Mouse (Mus musculus) midbrain, embryonic 12.5 days (tissue): ENCODE data around the gene Guca2a. TPM values are rescaled to one million over a fixed set of nuclear protein-coding genes. Genes with fewer than 3 reads are reported as not detected.

Source experiments
- ATAC-seq: fragments of 200-750 bp; cut with Nextera tagmentation; 2 replicates; pipeline ENCODE4 v1.8.0; 2017; ENCODE audit warnings: low read depth, moderate TSS enrichment, moderate library complexity; ENCODE audit not compliant: low FRiP score
- H3K27ac ChIP-seq: fragments of 300-500 bp; sonication (generic); replicated peaks from 2 replicates; pipeline ENCODE4 v1.5.1; 2016; ENCODE audit warnings: mild to moderate bottlenecking
- H3K27me3 ChIP-seq: fragments of 300-500 bp; sonication (generic); 2 replicates; pipeline ENCODE4 v1.6.1; 2016; ENCODE audit warnings: mild to moderate bottlenecking
- H3K36me3 ChIP-seq: fragments of 300-500 bp; sonication (generic); 2 replicates; pipeline ENCODE4 v1.6.1; 2016
- H3K4me1 ChIP-seq: fragments of 300-500 bp; sonication (generic); 2 replicates; pipeline ENCODE4 v1.6.1; 2016
- H3K4me2 ChIP-seq: fragments of 300-500 bp; sonication (generic); replicated peaks from 2 replicates; pipeline ENCODE4 v1.6.1; 2016; ENCODE audit warnings: mild to moderate bottlenecking, moderate library complexity
- H3K4me3 ChIP-seq: fragments of 300-500 bp; sonication (generic); 2 replicates; pipeline ENCODE4 v1.5.1; 2016; ENCODE audit warnings: mild to moderate bottlenecking
- H3K9ac ChIP-seq: fragments of 300-500 bp; sonication (generic); replicated peaks from 2 replicates; pipeline ENCODE4 v1.6.1; 2016; ENCODE audit warnings: mild to moderate bottlenecking, moderate library complexity
- H3K9me3 ChIP-seq: fragments of 300-500 bp; sonication (generic); 2 replicates; pipeline ENCODE4 v1.6.1; 2016; ENCODE audit warnings: mild to moderate bottlenecking
- WGBS: fragments of 180-500 bp; shearing (Covaris S2); methylation state at CpG from one replicate; pipeline ENCODE4 v1.1.7; 2016; 5-methylcytosine and 5-hydroxymethylcytosine counted together
- polyA plus RNA-seq: library from polyadenylated mRNA; unstranded; fragments of >200 nt; fragmentation: Nextera tagmentation; extraction: Ambion mirVana; gene quantifications from 2 replicates; pipeline ENCODE4 v1.2.1, GENCODE M21; 2016

The Guca2a gene
- polyA plus RNA-seq, result not detected in 2 replicates

GRCm38 (mm10) chr4:119637176-119637845, at the start of gene Guca2a:
Gene Guca2a (plus strand): TSS chr4:119637704.
- H3K27ac ChIP-seq, result no peak within 1 kb of the TSS
- no peaks in the 10 kb centered on the region for H3K27me3 ChIP-seq
- H3K4me3 ChIP-seq, result no peak within 1 kb of the TSS
- H3K4me1 ChIP-seq, result peaks cover 10% of the 10 kb centered on the region
- ATAC-seq, result no peak
- no peaks in the 10 kb centered on the region for H3K36me3 ChIP-seq
- H3K9ac ChIP-seq, result no peak within 1 kb of the TSS
- H3K9me3 ChIP-seq, result no peaks in the 10 kb centered on the region
- WGBS, result 74% methylated on average over 4 of the region's 4 CpGs
- H3K4me2 ChIP-seq, result no peak within 1 kb of the TSS

DNA sequence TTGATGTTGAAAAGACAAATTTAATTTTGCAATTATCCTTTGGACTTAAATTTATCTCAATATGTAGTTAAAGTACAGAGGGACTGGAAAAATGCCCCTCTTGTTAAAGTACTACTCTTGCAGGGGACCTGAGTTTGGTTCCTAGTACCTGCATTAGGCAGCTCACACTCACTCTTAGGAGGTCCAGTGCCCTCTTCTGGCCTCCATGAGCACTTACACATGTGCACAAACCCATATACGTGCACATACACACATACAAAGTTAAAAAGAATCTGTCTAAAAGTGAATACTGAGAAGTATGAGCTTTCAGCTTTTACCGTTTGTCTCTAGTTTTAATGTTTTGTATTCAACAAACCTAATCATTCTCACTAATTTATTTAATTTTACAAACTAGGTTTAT, 49.5 kb upstream of the Guca2a start:
- Histone ChIP-seq H3K4me3 (no peak overlapping the region), H3K27me3 (no peaks in the 10 kb centered on the region), H3K9me3 (no peaks in the 10 kb centered on the region), H3K9ac (no peak overlapping the region), H3K27ac (no peak overlapping the region), H3K36me3 (peaks cover 9% of the 10 kb centered on the region), H3K4me2 (no peak overlapping the region), H3K4me1 (peaks cover 6% of the 10 kb centered on the region; the same call in 1 of the 2 replicates)
- 98% methylated on average over 2 of the region's 2 CpGs for WGBS
- ATAC-seq, result no peak

GRCm38 (mm10) chr4:119589423-119589822, 48.1 kb upstream of the Guca2a start:
- Histone ChIP-seq H3K36me3 (peaks cover 9% of the 10 kb centered on the region), H3K9me3 (no peaks in the 10 kb centered on the region), H3K4me2 (no peak overlapping the region), H3K9ac (no peak overlapping the region), H3K27me3 (no peaks in the 10 kb centered on the region), H3K27ac (no peak overlapping the region), H3K4me1 (peaks cover 6% of the 10 kb centered on the region; the same call in 1 of the 2 replicates), H3K4me3 (no peak overlapping the region)
- 90% methylated on average over 2 of the region's 2 CpGs for WGBS
- ATAC-seq, result no peak

- WGBS, result 82% methylated on average over 1 of the region's 1 CpGs
- Histone ChIP-seq H3K27me3 (no peaks in the 10 kb centered on the region), H3K4me1 (peaks cover 6% of the 10 kb centered on the region; the same call in 1 of the 2 replicates), H3K9me3 (no peaks in the 10 kb centered on the region), H3K4me2 (no peak overlapping the region), H3K36me3 (peaks cover 9% of the 10 kb centered on the region), H3K27ac (no peak overlapping the region), H3K9ac (no peak overlapping the region), H3K4me3 (no peak overlapping the region)
- no peak for ATAC-seq
Observed at GRCm38 (mm10) chr4:119590027-119590426, 47.5 kb upstream of the Guca2a start.

DNA sequence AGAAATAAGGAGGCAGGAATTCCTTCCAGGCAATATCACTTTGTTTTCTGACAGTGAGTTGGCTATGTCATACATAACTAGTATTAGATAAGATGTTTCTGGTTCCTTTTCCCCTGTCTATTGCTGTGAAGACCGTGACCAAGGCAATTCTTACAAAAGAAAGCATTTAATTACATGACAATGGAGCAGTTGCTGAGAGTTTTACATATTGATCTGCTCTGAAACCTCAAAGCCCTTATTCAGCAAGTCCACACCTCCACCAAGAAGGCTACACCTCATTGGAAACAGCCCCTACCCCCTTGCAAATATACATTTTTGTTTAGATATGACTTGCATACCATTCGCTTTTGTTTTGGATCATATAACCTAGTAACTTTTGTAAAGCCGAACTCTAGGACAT, 45.0 kb upstream of the Guca2a start:
- no peak overlapping the region for H3K9ac ChIP-seq

GRCm38 (mm10) chr4:119594331-119594730, 43.2 kb upstream of the Guca2a start:
- Histone ChIP-seq H3K36me3 (no peaks in the 10 kb centered on the region), H3K9ac (no peak overlapping the region), H3K27ac (no peak overlapping the region), H3K4me3 (no peak overlapping the region), H3K9me3 (no peaks in the 10 kb centered on the region), H3K27me3 (no peaks in the 10 kb centered on the region), H3K4me2 (no peak overlapping the region), H3K4me1 (peaks cover 6% of the 10 kb centered on the region; the same call in 1 of the 2 replicates)
- ATAC-seq, result no peak
- 92% methylated on average over 14 of the region's 14 CpGs for WGBS

More for the DNA sequence above, 45.0 kb upstream of the Guca2a start:
- H3K4me3 ChIP-seq, result no peak overlapping the region
- H3K27ac ChIP-seq, result no peak overlapping the region
- no peaks in the 10 kb centered on the region for H3K9me3 ChIP-seq
- H3K4me1 ChIP-seq, result peaks cover 6% of the 10 kb centered on the region; the same call in 1 of the 2 replicates
- H3K36me3 ChIP-seq, result peaks cover 3% of the 10 kb centered on the region; the same call in 1 of the 2 replicates
- H3K4me2 ChIP-seq, result no peak overlapping the region
- WGBS, result 65% methylated on average over 3 of the region's 3 CpGs
- no peak for ATAC-seq
- no peaks in the 10 kb centered on the region for H3K27me3 ChIP-seq

DNA sequence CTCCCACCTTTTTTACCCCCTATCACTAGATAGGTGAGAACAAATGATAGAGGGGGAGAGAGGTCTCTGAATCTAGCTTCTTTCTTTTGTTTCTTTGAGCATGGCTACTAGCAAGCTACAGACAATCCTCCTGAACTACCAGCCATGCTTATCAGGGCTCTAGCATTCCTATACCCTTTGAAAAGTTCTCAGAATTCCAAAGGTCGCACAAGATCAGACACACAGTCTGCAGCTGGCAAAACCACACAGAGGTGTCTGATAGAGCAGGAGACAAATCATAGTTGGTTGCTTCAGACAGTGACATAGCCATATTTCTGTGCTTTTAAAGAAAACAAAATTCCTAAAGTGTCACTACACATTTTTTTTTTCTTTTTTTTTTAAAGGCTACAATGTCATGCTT, 37.9 kb upstream of the Guca2a start:
- no peaks in the 10 kb centered on the region for H3K9me3 ChIP-seq
- H3K27me3 ChIP-seq, result no peaks in the 10 kb centered on the region
- no peak overlapping the region for H3K9ac ChIP-seq
- no peak for ATAC-seq
- no peak overlapping the region for H3K4me3 ChIP-seq
- no peak overlapping the region for H3K4me2 ChIP-seq
- H3K36me3 ChIP-seq, result peaks cover 8% of the 10 kb centered on the region; the same call in 1 of the 2 replicates
- no peak overlapping the region for H3K27ac ChIP-seq
- H3K4me1 ChIP-seq, result no peaks in the 10 kb centered on the region
- 65% methylated on average over 1 of the region's 1 CpGs for WGBS

DNA sequence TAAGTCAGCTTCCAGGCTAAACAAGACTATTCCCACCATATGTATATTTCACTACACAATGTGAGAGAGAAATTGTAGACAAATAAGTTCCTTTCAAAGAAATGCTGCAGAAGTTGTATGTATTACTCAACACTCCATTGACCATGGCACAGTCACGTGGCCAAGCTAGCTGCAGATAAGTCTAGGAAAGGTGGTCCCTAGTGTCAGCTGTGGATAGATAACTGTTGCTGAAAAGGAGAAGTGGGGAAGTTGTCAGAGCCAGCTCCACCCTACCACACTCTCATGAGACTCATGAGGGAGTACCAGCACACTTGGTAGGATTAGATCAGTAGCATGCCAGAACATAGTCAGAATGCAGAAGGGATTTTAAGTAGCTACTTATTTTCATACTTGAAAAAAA, 28.0 kb upstream of the Guca2a start:
- Histone ChIP-seq H3K9me3 (no peaks in the 10 kb centered on the region), H3K27me3 (no peaks in the 10 kb centered on the region), H3K9ac (no peak overlapping the region), H3K36me3 (peaks cover 11% of the 10 kb centered on the region; the same call in 1 of the 2 replicates), H3K4me1 (no peaks in the 10 kb centered on the region), H3K4me2 (no peak overlapping the region), H3K27ac (no peak overlapping the region), H3K4me3 (no peak overlapping the region)
- 91% methylated on average over 1 of the region's 1 CpGs for WGBS
- no peak for ATAC-seq

GRCm38 (mm10) chr4:119614078-119614477, 23.4 kb upstream of the Guca2a start:
- 74% methylated on average over 1 of the region's 1 CpGs for WGBS
- ATAC-seq, result no peak
- Histone ChIP-seq H3K9me3 (no peaks in the 10 kb centered on the region), H3K27ac (no peak overlapping the region), H3K36me3 (no peaks in the 10 kb centered on the region), H3K4me1 (no peaks in the 10 kb centered on the region), H3K9ac (no peak overlapping the region), H3K4me3 (no peak overlapping the region), H3K4me2 (no peak overlapping the region), H3K27me3 (no peaks in the 10 kb centered on the region)

GRCm38 (mm10) chr4:119614724-119615123, 22.8 kb upstream of the Guca2a start:
- H3K4me1 ChIP-seq, result no peaks in the 10 kb centered on the region
- H3K4me2 ChIP-seq, result no peak overlapping the region
- peaks cover 3% of the 10 kb centered on the region for H3K36me3 ChIP-seq
- H3K27ac ChIP-seq, result no peak overlapping the region
- H3K4me3 ChIP-seq, result no peak overlapping the region
- no peaks in the 10 kb centered on the region for H3K9me3 ChIP-seq
- H3K9ac ChIP-seq, result no peak overlapping the region
- WGBS, result 84% methylated on average over 4 of the region's 4 CpGs
- no peaks in the 10 kb centered on the region for H3K27me3 ChIP-seq
- ATAC-seq, result no peak

GRCm38 (mm10) chr4:119626081-119626645, 11.3 kb upstream of the Guca2a start:
- 25% methylated on average over 7 of the region's 7 CpGs for WGBS

GRCm38 (mm10) chr4:119626876-119627275, 10.6 kb upstream of the Guca2a start:
- no peak overlapping the region for H3K9ac ChIP-seq
- WGBS, result 75% methylated on average over 3 of the region's 3 CpGs
- no peaks in the 10 kb centered on the region for H3K9me3 ChIP-seq
- no peak overlapping the region for H3K4me2 ChIP-seq
- H3K27ac ChIP-seq, result no peak overlapping the region
- no peaks in the 10 kb centered on the region for H3K27me3 ChIP-seq
- H3K36me3 ChIP-seq, result peaks cover 27% of the 10 kb centered on the region
- no peak overlapping the region for H3K4me3 ChIP-seq
- H3K4me1 ChIP-seq, result peaks cover 7% of the 10 kb centered on the region; the same call in 1 of the 2 replicates
- no peak for ATAC-seq

More at GRCm38 (mm10) chr4:119626081-119626645, 11.3 kb upstream of the Guca2a start:
- H3K27ac ChIP-seq, result no peak overlapping the region
- no peaks in the 10 kb centered on the region for H3K9me3 ChIP-seq
- no peak overlapping the region for H3K4me3 ChIP-seq
- peaks cover 31% of the 10 kb centered on the region for H3K36me3 ChIP-seq
- no peaks in the 10 kb centered on the region for H3K27me3 ChIP-seq
- ATAC-seq, result no peak
- no peak overlapping the region for H3K4me2 ChIP-seq
- no peak overlapping the region for H3K9ac ChIP-seq
- peaks cover 7% of the 10 kb centered on the region; the same call in 1 of the 2 replicates for H3K4me1 ChIP-seq
